Mouse (Mus musculus): ENCODE measurements around the gene Brox.
"Not testable (repeated sequence)": the region's sequence is repeated elsewhere in the genome, so short reads cannot be mapped to it uniquely, and the experiment has no call there.

GRCm38 (mm10) chr1:183322496-183322895 is 25.4 kb upstream of the Brox start:
- TF ChIP-seq POLR2A (IDR thresholded peaks at IDR 0.05; ENCODE audit: borderline replicate concordance, insufficient read depth, low read length); CTCF (IDR thresholded peaks at IDR 0.05; ENCODE audit: borderline replicate concordance, insufficient read depth, low read depth, low read length): not testable (repeated sequence)
